Comparison of ENCODE assay signal across 18 mouse cellular contexts in the genomic region with DNA sequence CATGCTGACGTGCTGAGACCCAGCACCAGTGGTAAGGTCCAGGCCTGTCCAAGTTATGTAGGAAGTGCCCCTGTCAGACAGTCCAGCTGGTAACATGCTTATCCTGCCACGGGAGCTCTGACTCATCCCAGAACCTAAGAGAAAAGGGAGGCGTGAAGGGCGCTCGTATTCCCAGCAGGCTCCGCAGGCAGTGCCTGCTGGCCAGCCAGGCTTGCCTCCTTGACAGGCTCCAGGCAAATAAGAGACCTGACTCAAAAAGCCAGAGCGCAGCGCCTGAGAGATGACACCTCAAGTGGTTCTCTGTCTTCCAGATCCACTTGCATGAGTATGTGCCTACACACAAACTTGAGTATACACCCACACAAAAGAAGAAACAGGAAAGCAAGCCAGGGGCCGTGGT. TPM values are rescaled to one million over a fixed set of nuclear protein-coding genes. Genes with fewer than 3 reads are reported as not detected.
A peak's percentile ranks its signal among the peaks of the same experiment; 100 is the strongest.
DNase-seq lines count a peak whose midpoint lies in the region; ATAC-seq and TF ChIP-seq lines count a peak whose summit lies in the region.
"Had no signal": no experiment of that assay in that cellular context is flagged by ENCODE, and none has a peak within 500 bp of the region (broad histone marks: within the 10 kb centered on the region; RNA-seq: fewer than 3 reads in every experiment).

No protein-coding gene starts in this region.

- DNase-seq in layer of hippocampus, adult 2 months (ENCODE audit: low spot score in 2 of 2) = no peak
- DNase-seq in layer of hippocampus, adult 9-10 months (ENCODE audit: low spot score) = no peak
- no peak for DNase-seq in embryonic facial prominence, embryonic 10.5 days (ENCODE audit: low spot score)
- no peak for DNase-seq in ovary, postnatal 10 days (ENCODE audit: low spot score)
- DNase-seq in testis, postnatal 14 days (ENCODE audit: low spot score) = no peak
- DNase-seq in Muller cell, postnatal 12 days (ENCODE audit: inconsistent ontology term) = no peak
- DNase-seq: adrenal gland, adult 8-10 months; cerebellum, postnatal 14 days; gastrocnemius, postnatal 10 days; heart, postnatal 36 days had no signal

- no peak for ATAC-seq in limb, embryonic 12.5 days (ENCODE audit: insufficient number of reproducible peaks, insufficient read depth, low FRiP score, low TSS enrichment, low read depth)
- ATAC-seq: CD4-positive, CD25-positive, alpha-beta regulatory T cell, adult 4 months; forebrain, embryonic 15.5 days; midbrain, embryonic 15.5 days had no signal

- TF ChIP-seq CTCF in layer of hippocampus, adult 2 months (conservative IDR thresholded peaks at IDR 0.05) = no peak
- TF ChIP-seq CTCF in C2C12 (IDR thresholded peaks at IDR 0.05; ENCODE audit: control insufficient read depth, insufficient read depth, insufficient read length) = no peak

- peak overlapping the region; percentile 39 for H3K27ac ChIP-seq in layer of hippocampus, adult 2 months
- no peak overlapping the region for H3K27ac ChIP-seq in embryonic facial prominence, embryonic 10.5 days (replicated peaks)
- peak overlapping the region; percentile 98 for H3K27ac ChIP-seq in limb, embryonic 12.5 days
- H3K27ac ChIP-seq: forebrain, embryonic 15.5 days; heart, embryonic 10.5 days; kidney, embryonic 15.5 days; liver, embryonic 14.5 days; midbrain, embryonic 15.5 days had no signal

- no peaks in the 10 kb centered on the region for H3K9me3 ChIP-seq in embryonic facial prominence, embryonic 10.5 days
- no peaks in the 10 kb centered on the region for H3K9me3 ChIP-seq in limb, embryonic 12.5 days
- H3K9me3 ChIP-seq: forebrain, embryonic 15.5 days; heart, embryonic 10.5 days; kidney, embryonic 15.5 days; midbrain, embryonic 15.5 days had no signal

- peak overlapping the region; percentile 61 for H3K4me2 ChIP-seq in limb, embryonic 12.5 days
- H3K4me2 ChIP-seq: forebrain, embryonic 15.5 days; kidney, embryonic 15.5 days; midbrain, embryonic 15.5 days had no signal

- no peaks in the 10 kb centered on the region for H3K79me3 ChIP-seq in C2C12 (ENCODE audit: low read depth)

- peaks cover 19% of the 10 kb centered on the region for H3K36me3 ChIP-seq in C2C12 (ENCODE audit: control insufficient read depth, insufficient read depth)
- peaks cover 70% of the 10 kb centered on the region for H3K36me3 ChIP-seq in embryonic facial prominence, embryonic 10.5 days (replicated peaks)
- peaks cover 59% of the 10 kb centered on the region for H3K36me3 ChIP-seq in limb, embryonic 12.5 days

- no peak overlapping the region for H3K9ac ChIP-seq in limb, embryonic 12.5 days (replicated peaks)
- H3K9ac ChIP-seq: forebrain, embryonic 15.5 days; kidney, embryonic 15.5 days; liver, embryonic 14.5 days; midbrain, embryonic 15.5 days had no signal

- WGBS in embryonic facial prominence, embryonic 10.5 days = 85% methylated on average over 9 of the region's 9 CpGs
- 78% methylated on average over 9 of the region's 9 CpGs for WGBS in limb, embryonic 12.5 days

- H3K79me2 ChIP-seq in C2C12 (ENCODE audit: control insufficient read depth, insufficient read depth) = peaks cover 23% of the 10 kb centered on the region

- H3K4me3 ChIP-seq in layer of hippocampus, adult 2 months = no peak overlapping the region
- H3K4me3 ChIP-seq in C2C12 (ENCODE audit: insufficient read depth, poor library complexity, severe bottlenecking) = no peak overlapping the region
- peak overlapping the region; percentile 44; the same call in 1 of the 2 replicates for H3K4me3 ChIP-seq in embryonic facial prominence, embryonic 10.5 days
- peak overlapping the region; percentile 38; the same call in 1 of the 2 replicates for H3K4me3 ChIP-seq in limb, embryonic 12.5 days (replicated peaks)
- H3K4me3 ChIP-seq: forebrain, embryonic 15.5 days; heart, embryonic 10.5 days; kidney, embryonic 15.5 days; midbrain, embryonic 15.5 days had no signal

- no peaks in the 10 kb centered on the region for H3K27me3 ChIP-seq in C2C12 (ENCODE audit: control insufficient read depth, insufficient read depth, insufficient read length)
- H3K27me3 ChIP-seq in embryonic facial prominence, embryonic 10.5 days (replicated peaks; ENCODE audit: low read depth, poor library complexity, severe bottlenecking) = no peaks in the 10 kb centered on the region
- no peaks in the 10 kb centered on the region for H3K27me3 ChIP-seq in limb, embryonic 12.5 days
- H3K27me3 ChIP-seq: forebrain, embryonic 15.5 days; kidney, embryonic 15.5 days; midbrain, embryonic 15.5 days had no signal

- H3K4me1 ChIP-seq in embryonic facial prominence, embryonic 10.5 days = peaks cover 50% of the 10 kb centered on the region
- H3K4me1 ChIP-seq in limb, embryonic 12.5 days (replicated peaks) = peaks cover 39% of the 10 kb centered on the region
- H3K4me1 ChIP-seq: forebrain, embryonic 15.5 days; midbrain, embryonic 15.5 days had no signal

- peak overlapping the region; percentile 16 for H3ac ChIP-seq in C2C12 (ENCODE audit: control insufficient read depth, insufficient read length, low read depth)

TF ChIP-seq in C2C12, 6 proteins besides CTCF, POLR2A, EP300 and RAD21:
- TF ChIP-seq MAX (IDR thresholded peaks at IDR 0.05) = peak; percentile 64
- TF ChIP-seq FOSL1 (IDR thresholded peaks at IDR 0.05; ENCODE audit: insufficient read depth, low read length, poor library complexity, severe bottlenecking) = no peak

RNA-seq across cellular contexts. Expression of gene Tmed1, which starts 15.3 kb away (rescaled TPM):
- total RNA-seq in layer of hippocampus, adult 2 months (2021) = 10 to 100 TPM; 13.5 to 15.5 TPM
- polyA plus RNA-seq in C2C12 (2012; fragmentation: generic; extraction: Trizol) = 100 TPM
- 119 and 121 TPM in 2 replicates for polyA plus RNA-seq in embryonic facial prominence, embryonic 10.5 days (2016; fragmentation: Nextera tagmentation; extraction: Ambion mirVana)
- 108 and 117 TPM in 2 replicates for polyA plus RNA-seq in limb, embryonic 12.5 days (2016; fragmentation: Nextera tagmentation; extraction: Ambion mirVana)

RNA-seq across cellular contexts. Expression of gene AB124611, which starts 31.2 kb away (rescaled TPM):
- under 1 TPM; 0.27 to 0.44 TPM for total RNA-seq in layer of hippocampus, adult 2 months (2021)
- 0.19 TPM for polyA plus RNA-seq in C2C12 (2012; fragmentation: generic; extraction: Trizol)
- 4.7 and 4.9 TPM in 2 replicates for polyA plus RNA-seq in embryonic facial prominence, embryonic 10.5 days (2016; fragmentation: Nextera tagmentation; extraction: Ambion mirVana)
- 3.4 and 3.9 TPM in 2 replicates for polyA plus RNA-seq in limb, embryonic 12.5 days (2016; fragmentation: Nextera tagmentation; extraction: Ambion mirVana)

RNA-seq across cellular contexts. Expression of gene Carm1, which starts 52.0 kb away (rescaled TPM):
- 10 to 100 TPM; 75.9 to 85.6 TPM for total RNA-seq in layer of hippocampus, adult 2 months (2021)
- 69.9 TPM for polyA plus RNA-seq in C2C12 (2012; fragmentation: generic; extraction: Trizol)
- 73.1 and 84.1 TPM in 2 replicates for polyA plus RNA-seq in embryonic facial prominence, embryonic 10.5 days (2016; fragmentation: Nextera tagmentation; extraction: Ambion mirVana)
- 72.3 and 82.4 TPM in 2 replicates for polyA plus RNA-seq in limb, embryonic 12.5 days (2016; fragmentation: Nextera tagmentation; extraction: Ambion mirVana)

Comparison
In these comparisons a context has a peak if more than half of its experiments do, and no peak if none do; other contexts are left out.
1. H3K4me3 ChIP-seq: peak in embryonic facial prominence, embryonic 10.5 days (single experiment) and limb, embryonic 12.5 days (single experiment); none in layer of hippocampus, adult 2 months (single experiment) and C2C12 (single experiment).